Mouse (Mus musculus): ENCODE data around the gene Tex14. TPM values are rescaled to one million over a fixed set of nuclear protein-coding genes. Genes with fewer than 3 reads are reported as not detected.
"Not testable (repeated sequence)": the region's sequence is repeated elsewhere in the genome, so short reads cannot be mapped to it uniquely, and the experiment has no call there.

Gene Tex14
- polyA plus RNA-seq, 1 experiment from 2014 or later, result 0.38 TPM

DNA sequence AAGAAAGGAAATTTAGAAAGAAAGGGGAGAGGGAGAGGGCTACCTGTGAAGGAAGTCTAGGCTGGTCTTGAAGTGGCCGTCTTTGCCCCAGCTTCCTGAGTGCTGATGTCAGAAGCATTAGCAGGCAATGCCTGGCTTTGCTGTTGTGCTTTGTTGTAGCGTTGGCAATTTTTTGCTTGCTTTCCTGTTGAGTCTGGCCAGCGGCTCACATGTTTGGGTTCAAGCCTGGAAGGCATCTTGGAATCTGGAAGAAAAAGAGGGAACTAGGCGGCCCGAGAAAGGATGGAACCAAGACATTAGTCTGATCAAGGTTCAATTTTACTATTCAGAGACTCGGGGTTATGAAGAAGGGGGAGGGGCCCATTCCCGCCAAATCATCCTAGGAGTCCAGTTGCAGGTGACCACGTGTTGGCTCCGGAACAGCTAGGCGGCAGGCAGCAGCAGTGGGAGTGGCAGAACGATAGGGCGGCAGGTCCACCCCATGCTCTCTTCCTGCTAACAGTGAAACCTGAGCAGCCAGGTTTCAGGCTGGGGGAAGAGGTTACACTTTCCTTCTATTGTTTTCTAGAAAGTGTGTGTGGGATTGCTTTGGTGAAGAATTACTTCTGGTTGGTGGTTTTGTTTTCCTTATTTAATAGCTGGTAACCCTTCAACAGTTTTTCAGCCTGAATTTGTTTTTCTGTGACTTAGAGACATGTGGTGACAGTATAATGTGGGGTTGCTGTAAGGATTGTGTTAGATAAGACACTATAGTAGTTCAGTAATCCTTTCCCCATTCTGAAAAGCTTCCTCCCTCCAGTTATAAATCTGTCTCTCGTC lies 48.6 kb downstream of the Tex14 start:
- Histone ChIP-seq H3K4me1 (ENCODE audit: control insufficient read depth in 2 of 2, insufficient read depth in 2 of 2, low read length in 2 of 2) (peaks cover 0 to 5% of the 10 kb centered on the region in 2 experiments; a peak in 3 of 4 replicates), H3K27ac (replicated peaks in 1 of 2; ENCODE audit: control insufficient read depth in 1 of 2, insufficient read depth in 1 of 2, low read depth in 2 of 2, low read length in 2 of 2) (no peak overlapping the region), H3K27me3 (ENCODE audit: control insufficient read depth, insufficient read depth, low read length) (no peaks in the 10 kb centered on the region), H3K36me3 (ENCODE audit: control insufficient read depth, insufficient read depth, low read length) (no peaks in the 10 kb centered on the region), H3K4me2 (ENCODE audit: low read length) (peak overlapping the region; percentile 18), H3K9ac (ENCODE audit: low read length) (0 out of 2 replicates have a peak overlapping the region, but pooled peaks have one; percentile 4), H3K4me3 (ENCODE audit: control insufficient read depth in 1 of 2, insufficient read depth in 1 of 2, low read depth in 1 of 2, low read length in 2 of 2) (no peak overlapping the region), H3K9me3 (ENCODE audit: control insufficient read depth, low read length) (no peaks in the 10 kb centered on the region)
- no peak for ATAC-seq (ENCODE audit: insufficient number of reproducible peaks, insufficient read depth, low FRiP score, low read depth)
- WGBS, result 16% methylated on average over 13 of the region's 13 CpGs

DNA sequence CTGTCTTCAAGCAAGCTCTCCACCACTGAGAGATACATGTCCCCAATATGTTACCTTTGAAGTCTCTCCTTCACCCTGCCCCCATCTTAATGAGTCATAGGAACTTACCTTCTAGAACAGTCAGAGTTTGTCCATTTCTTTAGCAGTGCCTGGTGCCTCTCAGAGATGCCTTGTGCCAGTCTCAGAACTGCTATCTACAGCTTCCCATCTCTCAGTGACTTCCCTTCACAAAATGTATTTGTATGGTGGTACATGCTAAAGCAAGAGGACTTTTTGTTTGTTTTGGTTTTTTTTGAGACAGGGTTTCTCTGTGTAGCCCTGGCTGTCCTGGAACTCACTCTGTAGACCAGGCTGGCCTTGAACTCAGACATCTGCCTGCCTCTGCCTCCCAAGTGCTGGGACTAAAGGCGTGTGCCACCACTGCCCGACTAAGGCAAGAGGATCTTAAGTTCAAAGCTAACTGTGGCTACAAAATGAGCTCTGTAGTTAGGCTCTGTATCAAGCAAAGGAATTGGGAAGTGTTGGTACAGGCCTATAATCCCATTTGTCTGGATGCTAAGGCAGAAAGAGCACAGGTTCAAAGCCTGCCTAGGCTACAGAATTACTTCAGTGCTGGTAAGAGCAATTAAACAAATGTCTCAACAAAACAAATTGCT lies 49.3 kb downstream of the Tex14 start:
- Histone ChIP-seq H3K36me3 (ENCODE audit: control insufficient read depth, insufficient read depth, low read length) (no peaks in the 10 kb centered on the region), H3K9ac (ENCODE audit: low read length) (0 out of 2 replicates have a peak overlapping the region, but pooled peaks have one; percentile 4), H3K4me2 (ENCODE audit: low read length) (no peak overlapping the region), H3K27ac (replicated peaks in 1 of 2; ENCODE audit: control insufficient read depth in 1 of 2, insufficient read depth in 1 of 2, low read depth in 2 of 2, low read length in 2 of 2) (no peak overlapping the region), H3K27me3 (ENCODE audit: control insufficient read depth, insufficient read depth, low read length) (no peaks in the 10 kb centered on the region), H3K9me3 (ENCODE audit: control insufficient read depth, low read length) (no peaks in the 10 kb centered on the region), H3K4me1 (ENCODE audit: control insufficient read depth in 2 of 2, insufficient read depth in 2 of 2, low read length in 2 of 2) (peaks cover 0 to 5% of the 10 kb centered on the region in 2 experiments; a peak in 3 of 4 replicates), H3K4me3 (ENCODE audit: control insufficient read depth in 1 of 2, insufficient read depth in 1 of 2, low read depth in 1 of 2, low read length in 2 of 2) (no peak overlapping the region)
- WGBS, result 85% methylated on average over 2 of the region's 2 CpGs
- no peak for ATAC-seq (ENCODE audit: insufficient number of reproducible peaks, insufficient read depth, low FRiP score, low read depth)

DNA sequence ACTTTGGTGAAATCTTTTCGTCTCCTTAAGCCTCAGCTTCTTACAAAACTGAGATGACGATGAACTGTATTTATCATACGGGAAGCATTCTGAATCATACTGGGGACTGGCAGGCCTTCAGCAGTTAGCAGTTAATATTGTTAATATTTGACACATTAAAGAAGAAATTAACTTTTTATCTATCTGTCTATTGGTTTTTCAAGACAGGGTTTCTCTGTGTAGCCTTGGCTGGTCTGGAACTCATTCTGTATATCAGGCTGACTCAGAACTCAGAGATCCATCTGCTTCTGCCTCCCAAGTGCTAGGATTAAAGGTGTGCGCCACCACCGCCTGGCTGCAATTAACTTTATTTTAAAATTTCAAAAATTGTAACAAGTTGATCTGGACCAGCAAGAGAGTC lies 50.7 kb downstream of the Tex14 start:
- H3K36me3 ChIP-seq (ENCODE audit: control insufficient read depth, insufficient read depth, low read length), result no peaks in the 10 kb centered on the region
- no peak overlapping the region for H3K27ac ChIP-seq (replicated peaks in 1 of 2; ENCODE audit: control insufficient read depth in 1 of 2, insufficient read depth in 1 of 2, low read depth in 2 of 2, low read length in 2 of 2)
- H3K4me2 ChIP-seq (ENCODE audit: low read length), result no peak overlapping the region
- no peak overlapping the region for H3K4me3 ChIP-seq (ENCODE audit: control insufficient read depth in 1 of 2, insufficient read depth in 1 of 2, low read depth in 1 of 2, low read length in 2 of 2)
- H3K9me3 ChIP-seq (ENCODE audit: control insufficient read depth, low read length), result no peaks in the 10 kb centered on the region
- WGBS, result 90% methylated on average over 5 of the region's 5 CpGs
- no peak overlapping the region for H3K9ac ChIP-seq (ENCODE audit: low read length)
- peaks cover 0 to 5% of the 10 kb centered on the region in 2 experiments; a peak in 3 of 4 replicates for H3K4me1 ChIP-seq (ENCODE audit: control insufficient read depth in 2 of 2, insufficient read depth in 2 of 2, low read length in 2 of 2)
- no peaks in the 10 kb centered on the region for H3K27me3 ChIP-seq (ENCODE audit: control insufficient read depth, insufficient read depth, low read length)
- ATAC-seq (ENCODE audit: insufficient number of reproducible peaks, insufficient read depth, low FRiP score, low read depth), result no peak

DNA sequence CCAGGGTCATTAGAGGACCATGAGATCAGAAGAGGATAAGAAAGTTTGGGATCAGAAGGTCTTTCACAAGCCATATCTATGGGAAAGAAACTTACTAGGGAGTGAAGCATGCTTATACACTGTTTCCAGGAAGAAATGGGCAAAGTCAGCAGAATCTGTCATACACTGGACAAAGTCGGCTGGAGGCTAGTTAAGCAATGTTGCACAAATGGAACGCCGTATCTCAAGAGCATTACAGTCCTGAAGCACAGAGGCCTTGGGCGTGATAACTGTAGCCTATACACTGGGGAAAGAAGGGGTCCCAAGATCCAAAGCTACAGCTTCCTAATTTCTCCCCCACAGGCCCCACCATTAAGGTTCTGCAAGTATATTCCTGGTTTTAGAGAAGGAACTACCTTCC lies 51.1 kb downstream of the Tex14 start:
- Histone ChIP-seq H3K4me1 (ENCODE audit: control insufficient read depth in 2 of 2, insufficient read depth in 2 of 2, low read length in 2 of 2) (peaks cover 0 to 5% of the 10 kb centered on the region in 2 experiments; a peak in 3 of 4 replicates), H3K36me3 (ENCODE audit: control insufficient read depth, insufficient read depth, low read length) (no peaks in the 10 kb centered on the region), H3K27me3 (ENCODE audit: control insufficient read depth, insufficient read depth, low read length) (no peaks in the 10 kb centered on the region), H3K9me3 (ENCODE audit: control insufficient read depth, low read length) (no peaks in the 10 kb centered on the region), H3K27ac (replicated peaks in 1 of 2; ENCODE audit: control insufficient read depth in 1 of 2, insufficient read depth in 1 of 2, low read depth in 2 of 2, low read length in 2 of 2) (no peak overlapping the region), H3K4me2 (ENCODE audit: low read length) (no peak overlapping the region), H3K9ac (ENCODE audit: low read length) (no peak overlapping the region), H3K4me3 (ENCODE audit: control insufficient read depth in 1 of 2, insufficient read depth in 1 of 2, low read depth in 1 of 2, low read length in 2 of 2) (no peak overlapping the region)
- 84% methylated on average over 4 of the region's 4 CpGs for WGBS
- no peak for ATAC-seq (ENCODE audit: insufficient number of reproducible peaks, insufficient read depth, low FRiP score, low read depth)

DNA sequence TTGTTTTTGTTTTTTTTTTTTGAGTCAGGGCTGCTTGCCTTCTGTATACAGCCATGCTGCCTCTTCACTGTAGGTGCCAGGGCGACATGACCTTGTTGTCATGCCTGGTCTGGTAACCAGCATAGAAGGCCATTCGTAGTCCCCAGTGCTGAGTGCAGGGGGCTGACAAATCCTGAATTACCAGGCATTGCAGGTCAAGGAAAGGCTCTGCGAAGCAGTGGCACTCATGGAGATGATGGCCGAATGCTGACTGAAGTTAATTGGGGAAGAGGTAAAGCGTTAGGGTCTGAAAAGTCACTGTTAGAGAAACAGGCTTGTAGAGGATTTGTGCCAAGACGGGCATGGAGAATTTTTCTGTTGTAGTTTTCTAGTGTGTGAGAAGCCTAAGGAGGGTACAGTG lies 55.7 kb downstream of the Tex14 start:
- Histone ChIP-seq H3K4me3 (ENCODE audit: control insufficient read depth in 1 of 2, insufficient read depth in 1 of 2, low read depth in 1 of 2, low read length in 2 of 2) (no peak overlapping the region), H3K27ac (replicated peaks in 1 of 2; ENCODE audit: control insufficient read depth in 1 of 2, insufficient read depth in 1 of 2, low read depth in 2 of 2, low read length in 2 of 2) (no peak overlapping the region), H3K4me2 (ENCODE audit: low read length) (no peak overlapping the region), H3K9me3 (ENCODE audit: control insufficient read depth, low read length) (no peaks in the 10 kb centered on the region), H3K27me3 (ENCODE audit: control insufficient read depth, insufficient read depth, low read length) (no peaks in the 10 kb centered on the region), H3K36me3 (ENCODE audit: control insufficient read depth, insufficient read depth, low read length) (no peaks in the 10 kb centered on the region), H3K9ac (ENCODE audit: low read length) (no peak overlapping the region), H3K4me1 (ENCODE audit: control insufficient read depth in 2 of 2, insufficient read depth in 2 of 2, low read length in 2 of 2) (no peaks in the 10 kb centered on the region)
- ATAC-seq (ENCODE audit: insufficient number of reproducible peaks, insufficient read depth, low FRiP score, low read depth), result no peak
- WGBS, result 83% methylated on average over 6 of the region's 6 CpGs

DNA sequence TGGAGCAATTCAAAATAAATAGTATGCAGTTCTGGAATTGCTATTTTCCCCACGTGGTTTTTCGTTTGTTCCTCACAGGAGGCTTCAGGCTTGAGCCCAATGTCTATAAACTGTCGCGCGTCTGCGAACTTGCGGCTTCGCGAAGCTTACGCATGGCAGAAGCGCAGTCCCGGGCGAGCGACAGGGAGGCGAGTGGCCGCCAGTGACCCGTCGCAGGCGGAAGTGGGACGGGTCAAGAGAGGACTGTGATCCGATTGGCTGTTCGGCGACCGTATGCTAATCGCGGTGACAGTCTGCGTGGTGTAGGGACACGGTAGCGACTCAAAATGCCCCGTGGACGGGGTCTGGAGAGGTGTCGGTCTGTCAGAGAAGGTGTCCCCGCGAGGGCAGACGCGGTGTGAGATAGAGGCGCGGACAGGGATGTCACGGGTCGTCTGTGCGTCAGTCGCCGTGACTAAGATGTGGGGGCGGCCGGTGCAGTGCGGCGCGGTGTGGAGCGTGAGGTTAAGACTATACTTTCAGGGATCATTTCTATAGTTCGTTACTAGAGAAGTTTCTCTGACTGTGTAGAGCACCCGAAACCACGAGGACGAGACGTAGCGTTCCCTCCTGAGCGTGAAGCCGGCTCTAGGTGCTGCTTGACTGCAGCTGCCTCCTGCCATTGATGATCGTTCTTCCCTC lies 57.1 kb downstream of the Tex14 start:
- ATAC-seq (ENCODE audit: insufficient number of reproducible peaks, insufficient read depth, low FRiP score, low read depth), result peak; percentile 98
- Histone ChIP-seq H3K4me3 (ENCODE audit: control insufficient read depth in 1 of 2, insufficient read depth in 1 of 2, low read depth in 1 of 2, low read length in 2 of 2) (peak overlapping the region; percentile 4 to 32; a peak in 2 of 4 replicates), H3K27ac (replicated peaks in 1 of 2; ENCODE audit: control insufficient read depth in 1 of 2, insufficient read depth in 1 of 2, low read depth in 2 of 2, low read length in 2 of 2) (peak overlapping the region in 1 of 2 experiments; percentile 59; a peak in 2 of 4 replicates), H3K4me2 (ENCODE audit: low read length) (peak overlapping the region; percentile 57), H3K9ac (ENCODE audit: low read length) (peak overlapping the region; percentile 42; the same call in 1 of the 2 replicates)
- not testable (repeated sequence) for H3K9me3 ChIP-seq (ENCODE audit: control insufficient read depth, low read length); H3K4me1 ChIP-seq (ENCODE audit: control insufficient read depth in 2 of 2, insufficient read depth in 2 of 2, low read length in 2 of 2); H3K36me3 ChIP-seq (ENCODE audit: control insufficient read depth, insufficient read depth, low read length); H3K27me3 ChIP-seq (ENCODE audit: control insufficient read depth, insufficient read depth, low read length)
- WGBS, result under 1% methylated on average over 21 of the region's 58 CpGs

DNA sequence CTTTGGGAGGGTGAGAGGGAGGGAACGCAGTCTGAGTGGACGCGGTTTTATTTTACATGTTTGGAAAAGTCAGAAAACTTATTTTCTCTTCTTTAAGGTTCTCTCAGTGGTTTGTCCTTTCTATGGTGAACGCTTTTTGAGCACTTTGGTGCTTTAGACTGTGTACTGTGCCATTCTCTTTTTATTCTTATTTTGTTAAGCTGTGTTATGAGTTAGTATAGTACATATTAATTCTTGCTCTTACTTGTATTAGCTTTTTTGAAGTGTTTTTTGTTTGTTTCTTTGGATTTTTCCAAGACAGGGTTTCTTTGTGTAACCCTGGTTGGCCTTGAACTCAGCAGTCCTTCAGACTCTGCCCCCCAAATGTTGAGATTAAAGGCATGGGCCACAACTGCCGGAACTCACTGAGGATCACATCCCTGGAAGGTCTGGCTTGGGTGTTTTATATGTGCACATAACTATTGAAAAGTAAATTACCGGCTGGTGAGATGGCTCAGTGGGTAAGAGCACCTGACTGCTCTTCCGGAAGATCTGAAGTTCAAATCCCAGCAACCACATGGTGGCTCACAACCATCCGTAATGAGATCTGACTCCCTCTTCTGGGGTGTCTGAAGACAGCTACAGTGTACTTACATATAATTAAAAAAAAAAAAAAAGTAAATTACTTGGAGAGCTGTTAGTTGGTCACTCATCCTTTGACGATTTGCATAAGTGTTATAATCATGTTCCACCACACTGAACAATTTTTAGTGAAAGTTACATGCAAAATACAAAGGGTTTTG lies 57.8 kb downstream of the Tex14 start:
- 6% methylated on average over 9 of the region's 9 CpGs for WGBS
- no peak for ATAC-seq (ENCODE audit: insufficient number of reproducible peaks, insufficient read depth, low FRiP score, low read depth)
- Histone ChIP-seq H3K4me1 (ENCODE audit: control insufficient read depth in 2 of 2, insufficient read depth in 2 of 2, low read length in 2 of 2) (no peaks in the 10 kb centered on the region; a peak in 1 of 4 replicates), H3K36me3 (ENCODE audit: control insufficient read depth, insufficient read depth, low read length) (no peaks in the 10 kb centered on the region), H3K9me3 (ENCODE audit: control insufficient read depth, low read length) (no peaks in the 10 kb centered on the region), H3K27ac (replicated peaks in 1 of 2; ENCODE audit: control insufficient read depth in 1 of 2, insufficient read depth in 1 of 2, low read depth in 2 of 2, low read length in 2 of 2) (peak overlapping the region; percentile 59 to 64; a peak in 3 of 4 replicates), H3K4me2 (ENCODE audit: low read length) (0 out of 2 replicates have a peak overlapping the region, but pooled peaks have one; percentile 6), H3K9ac (ENCODE audit: low read length) (peak overlapping the region; percentile 41; the same call in 1 of the 2 replicates), H3K4me3 (ENCODE audit: control insufficient read depth in 1 of 2, insufficient read depth in 1 of 2, low read depth in 1 of 2, low read length in 2 of 2) (no peak overlapping the region), H3K27me3 (ENCODE audit: control insufficient read depth, insufficient read depth, low read length) (no peaks in the 10 kb centered on the region)

Measured in heart, embryonic 14.5 days (tissue).